Mouse (Mus musculus): ENCODE measurements around the gene Fam107a.

GRCm38 (mm10) chr14:8345566-8345965, 27.7 kb upstream of the Fam107a start:
- TF ChIP-seq CTCF (IDR thresholded peaks at IDR 0.05; ENCODE audit: low read depth) (no peak), EP300 (optimal IDR thresholded peaks at IDR 0.05) (no peak)

Measured in stomach, postnatal 0 days (tissue).